Mouse (Mus musculus) limb, embryonic 11.5 days (tissue): Measurements from ENCODE around the gene March9. TPM values are rescaled to one million over a fixed set of nuclear protein-coding genes. Genes with fewer than 3 reads are reported as not detected.
A peak's percentile ranks its signal among the peaks of the same experiment; 100 is the strongest.

Source experiments
- ATAC-seq: fragments of 200-750 bp; cut with Nextera tagmentation; 2 replicates; pipeline ENCODE4 v1.8.0; 2017; ENCODE audit warnings: low read depth; ENCODE audit not compliant: insufficient number of reproducible peaks, low FRiP score, low TSS enrichment
- DNase-seq: peaks from one replicate; pipeline ENCODE4 v3.0.0-alpha.2; 2015; ENCODE audit warnings: low spot score
- H3K27ac ChIP-seq: fragments of 300-500 bp; sonication (generic); replicated peaks from 2 replicates; pipeline ENCODE4 v1.5.1; 2014; ENCODE audit warnings: low read depth, mild to moderate bottlenecking, low read length
- H3K27me3 ChIP-seq: fragments of 300-500 bp; sonication (generic); 2 replicates; pipeline ENCODE4 v1.6.1; 2014; ENCODE audit warnings: mild to moderate bottlenecking, low read length, mixed read lengths; ENCODE audit not compliant: control insufficient read depth, insufficient read depth
- H3K36me3 ChIP-seq: fragments of 300-500 bp; sonication (generic); 2 replicates; pipeline ENCODE4 v1.6.1; 2014; ENCODE audit warnings: mild to moderate bottlenecking, low read length, moderate library complexity, mixed read lengths; ENCODE audit not compliant: control insufficient read depth, insufficient read depth
- H3K4me1 ChIP-seq: fragments of 300-500 bp; sonication (generic); 2 replicates; pipeline ENCODE4 v1.6.1; 2014; ENCODE audit warnings: low read length, mixed read lengths; ENCODE audit not compliant: control insufficient read depth, insufficient read depth
- H3K4me2 ChIP-seq: fragments of 300-500 bp; sonication (generic); 2 replicates; pipeline ENCODE4 v1.6.1; 2014; ENCODE audit warnings: low read depth, mild to moderate bottlenecking, moderate library complexity; ENCODE audit not compliant: severe bottlenecking
- H3K4me3 ChIP-seq: fragments of 300-500 bp; sonication (generic); 2 replicates; pipeline ENCODE4 v1.5.1; 2014; ENCODE audit warnings: low read depth, low read length
- H3K9ac ChIP-seq: fragments of 300-500 bp; sonication (generic); 2 replicates; pipeline ENCODE4 v1.6.1; 2014; ENCODE audit warnings: mild to moderate bottlenecking, low read length
- H3K9me3 ChIP-seq: fragments of 300-500 bp; sonication (generic); 2 replicates; pipeline ENCODE4 v1.6.1; 2016; ENCODE audit warnings: low read length; ENCODE audit not compliant: control insufficient read depth
- WGBS: fragments of 180-500 bp; shearing (Covaris S2); extraction: QIAGEN DNeasy Blood & Tissue Kit; methylation state at CpG from one replicate; pipeline ENCODE4 v1.1.7; 2014; 5-methylcytosine and 5-hydroxymethylcytosine counted together
- polyA plus RNA-seq: library from polyadenylated mRNA; unstranded; fragments of >200 nt; fragmentation: Nextera tagmentation; extraction: Ambion mirVana; gene quantifications from 2 replicates; pipeline ENCODE4 v1.2.1, GENCODE M21; 2014

The March9 gene
- polyA plus RNA-seq, 1 experiment from 2014 or later: 1.6 TPM

- no peaks in the 10 kb centered on the region for H3K36me3 ChIP-seq
- WGBS: 56% methylated on average over 4 of the region's 4 CpGs
- peaks cover 14% of the 10 kb centered on the region for H3K4me1 ChIP-seq
- DNase-seq: peak; percentile 65
- no peak overlapping the region for H3K4me2 ChIP-seq
- H3K9me3 ChIP-seq: no peaks in the 10 kb centered on the region
- H3K27me3 ChIP-seq: peaks cover 27% of the 10 kb centered on the region
- H3K27ac ChIP-seq: no peak overlapping the region
- H3K4me3 ChIP-seq: no peak overlapping the region
- H3K9ac ChIP-seq: no peak overlapping the region
- ATAC-seq: no peak
Measured at GRCm38 (mm10) chr10:127054646-127055045, 5.3 kb downstream of the March9 start.

- Histone ChIP-seq H3K27me3 (peaks cover 39% of the 10 kb centered on the region), H3K4me3 (no peak overlapping the region), H3K4me2 (no peak overlapping the region), H3K27ac (no peak overlapping the region), H3K9me3 (no peaks in the 10 kb centered on the region), H3K4me1 (0 out of 2 replicates have a peak, but pooled peaks cover 6% of the 10 kb centered on the region), H3K9ac (no peak overlapping the region), H3K36me3 (no peaks in the 10 kb centered on the region; the same call in 1 of the 2 replicates)
- 20% methylated on average over 10 of the region's 10 CpGs for WGBS
- DNase-seq: no peak
- ATAC-seq: no peak
Measured at GRCm38 (mm10) chr10:127050119-127050474, 9.9 kb downstream of the March9 start.

GRCm38 (mm10) chr10:127049395-127050118, 10.4 kb downstream of the March9 start:
- Histone ChIP-seq H3K4me1 (0 out of 2 replicates have a peak, but pooled peaks cover 6% of the 10 kb centered on the region), H3K27me3 (peaks cover 39% of the 10 kb centered on the region), H3K9ac (no peak overlapping the region), H3K4me3 (no peak overlapping the region), H3K4me2 (peak overlapping the region; percentile 17; the same call in 1 of the 2 replicates), H3K27ac (no peak overlapping the region), H3K9me3 (no peaks in the 10 kb centered on the region), H3K36me3 (no peaks in the 10 kb centered on the region; the same call in 1 of the 2 replicates)
- DNase-seq: no peak
- WGBS: 2% methylated on average over 29 of the region's 29 CpGs
- ATAC-seq: no peak

- H3K9ac ChIP-seq: no peak overlapping the region
- WGBS: 5% methylated on average over 35 of the region's 35 CpGs
- H3K4me2 ChIP-seq: peak overlapping the region; percentile 17; the same call in 1 of the 2 replicates
- no peaks in the 10 kb centered on the region; the same call in 1 of the 2 replicates for H3K36me3 ChIP-seq
- H3K4me1 ChIP-seq: 0 out of 2 replicates have a peak, but pooled peaks cover 6% of the 10 kb centered on the region
- 0 out of 2 replicates have a peak overlapping the region, but pooled peaks have one; percentile 5 for H3K4me3 ChIP-seq
- no peak overlapping the region for H3K27ac ChIP-seq
- no peak for DNase-seq
- no peak for ATAC-seq
- H3K27me3 ChIP-seq: peaks cover 39% of the 10 kb centered on the region
- no peaks in the 10 kb centered on the region for H3K9me3 ChIP-seq
Measured at GRCm38 (mm10) chr10:127048608-127049394, 11.2 kb downstream of the March9 start.

GRCm38 (mm10) chr10:127047954-127048353, 12.0 kb downstream of the March9 start, which contains the start of gene Cyp27b1:
Gene Cyp27b1 (plus strand): TSS chr10:127048250.
- Histone ChIP-seq H3K9me3 (no peaks in the 10 kb centered on the region), H3K4me1 (0 out of 2 replicates have a peak, but pooled peaks cover 6% of the 10 kb centered on the region), H3K27ac (no peak within 1 kb of the TSS), H3K4me2 (no peak within 1 kb of the TSS), H3K36me3 (no peaks in the 10 kb centered on the region; the same call in 1 of the 2 replicates), H3K27me3 (peaks cover 39% of the 10 kb centered on the region), H3K4me3 (0 out of 2 replicates have a peak within 1 kb of the TSS, but pooled peaks have one; percentile 5), H3K9ac (no peak within 1 kb of the TSS; the same call in 1 of the 2 replicates)
- no peak for DNase-seq
- 30% methylated on average over 5 of the region's 5 CpGs for WGBS
- no peak for ATAC-seq

- Histone ChIP-seq H3K9me3 (no peaks in the 10 kb centered on the region), H3K4me2 (no peak overlapping the region), H3K27ac (no peak overlapping the region), H3K4me3 (no peak overlapping the region; the same call in 1 of the 2 replicates), H3K9ac (no peak overlapping the region), H3K36me3 (no peaks in the 10 kb centered on the region; the same call in 1 of the 2 replicates), H3K4me1 (0 out of 2 replicates have a peak, but pooled peaks cover 4% of the 10 kb centered on the region), H3K27me3 (peaks cover 7% of the 10 kb centered on the region)
- DNase-seq: no peak
- 92% methylated on average over 6 of the region's 6 CpGs for WGBS
- no peak for ATAC-seq
Measured at GRCm38 (mm10) chr10:127043187-127043586, 16.8 kb downstream of the March9 start.

GRCm38 (mm10) chr10:127042468-127043115, 17.4 kb downstream of the March9 start:
- 0 out of 2 replicates have a peak, but pooled peaks have one; percentile 4 for ATAC-seq

More at GRCm38 (mm10) chr10:127042468-127043115, 17.4 kb downstream of the March9 start:
- no peaks in the 10 kb centered on the region for H3K9me3 ChIP-seq
- 22% methylated on average over 5 of the region's 5 CpGs for WGBS
- H3K9ac ChIP-seq: peak overlapping the region; percentile 63
- peaks cover 1% of the 10 kb centered on the region for H3K27me3 ChIP-seq
- H3K4me2 ChIP-seq: peak overlapping the region; percentile 98
- no peaks in the 10 kb centered on the region; the same call in 1 of the 2 replicates for H3K36me3 ChIP-seq
- H3K4me3 ChIP-seq: peak overlapping the region; percentile 90
- 0 out of 2 replicates have a peak, but pooled peaks cover 4% of the 10 kb centered on the region for H3K4me1 ChIP-seq
- no peak for DNase-seq
- no peak overlapping the region for H3K27ac ChIP-seq
